Mouse (Mus musculus): ENCODE results near the gene Kazald1. TPM values are rescaled to one million over a fixed set of nuclear protein-coding genes. Genes with fewer than 3 reads are reported as not detected.
A peak's percentile ranks its signal among the peaks of the same experiment; 100 is the strongest.

The Kazald1 gene
- polyA plus RNA-seq, 2 experiments, result 0.15 to 0.29 TPM

- Histone ChIP-seq H3K9ac (replicated peaks) (peak overlapping the region; percentile 59), H3K27ac (peak overlapping the region; percentile 49), H3K4me3 (ENCODE audit: insufficient read depth in 1 of 2, low read depth in 2 of 2, low read length in 2 of 2) (peak overlapping the region; percentile 38 to 61), H3K27me3 (ENCODE audit: control insufficient read depth, insufficient read depth, low read length) (peaks cover 23% of the 10 kb centered on the region), H3K36me3 (replicated peaks; ENCODE audit: control insufficient read depth, insufficient read depth, low read depth) (no peaks in the 10 kb centered on the region), H3K4me1 (replicated peaks; ENCODE audit: control insufficient read depth in 2 of 2, insufficient read depth in 2 of 2, low read length in 1 of 2) (peaks cover 0 to 19% of the 10 kb centered on the region in 2 experiments; a peak in 2 of 4 replicates), H3K4me2 (ENCODE audit: low read depth) (peak overlapping the region; percentile 59), H3K9me3 (ENCODE audit: control insufficient read depth, low read length) (no peaks in the 10 kb centered on the region)
- ATAC-seq (ENCODE audit: insufficient read depth) (peak; percentile 77), DNase-seq (ENCODE audit: low read depth in 3 of 3, low spot score in 3 of 3) (peak in 2 of 3 experiments; percentile 20 to 54)
- TF ChIP-seq EP300 (IDR thresholded peaks at IDR 0.05; ENCODE audit: low read depth) (peak; percentile 52), CTCF (IDR thresholded peaks at IDR 0.05; ENCODE audit: low read depth) (no peak)
- WGBS (ENCODE audit: insufficient replicate concordance), result 27% methylated on average over 11 of the region's 11 CpGs
These were observed 27.0 kb upstream of the Kazald1 start for GRCm38 (mm10) chr19:45047935-45048643.

GRCm38 (mm10) chr19:45048644-45049365 is 26.2 kb upstream of the Kazald1 start:
- DNase-seq (ENCODE audit: low read depth in 3 of 3, low spot score in 3 of 3), result no peak
- 73% methylated on average over 12 of the region's 12 CpGs for WGBS (ENCODE audit: insufficient replicate concordance)
- H3K27ac ChIP-seq, result no peak overlapping the region
- peak overlapping the region in 1 of 2 experiments; percentile 61; a peak in 1 of 4 replicates for H3K4me3 ChIP-seq (ENCODE audit: insufficient read depth in 1 of 2, low read depth in 2 of 2, low read length in 2 of 2)
- ATAC-seq (ENCODE audit: insufficient read depth), result no peak
- H3K9me3 ChIP-seq (ENCODE audit: control insufficient read depth, low read length), result no peaks in the 10 kb centered on the region
- TF ChIP-seq EP300 (IDR thresholded peaks at IDR 0.05; ENCODE audit: low read depth) (no peak), CTCF (IDR thresholded peaks at IDR 0.05; ENCODE audit: low read depth) (no peak)
- peaks cover 23% of the 10 kb centered on the region for H3K27me3 ChIP-seq (ENCODE audit: control insufficient read depth, insufficient read depth, low read length)
- no peaks in the 10 kb centered on the region for H3K36me3 ChIP-seq (replicated peaks; ENCODE audit: control insufficient read depth, insufficient read depth, low read depth)
- peak overlapping the region; percentile 59 for H3K4me2 ChIP-seq (ENCODE audit: low read depth)
- peaks cover 0 to 19% of the 10 kb centered on the region in 2 experiments; a peak in 2 of 4 replicates for H3K4me1 ChIP-seq (replicated peaks; ENCODE audit: control insufficient read depth in 2 of 2, insufficient read depth in 2 of 2, low read length in 1 of 2)
- no peak overlapping the region for H3K9ac ChIP-seq (replicated peaks)

- no peak overlapping the region for H3K9ac ChIP-seq (replicated peaks)
These were observed 25.5 kb upstream of the Kazald1 start for GRCm38 (mm10) chr19:45049523-45049922.

GRCm38 (mm10) chr19:45053451-45053850 is 21.6 kb upstream of the Kazald1 start:
- no peak overlapping the region for H3K4me3 ChIP-seq (ENCODE audit: insufficient read depth in 1 of 2, low read depth in 2 of 2, low read length in 2 of 2)
- H3K9ac ChIP-seq (replicated peaks), result no peak overlapping the region
- no peak overlapping the region for H3K4me2 ChIP-seq (ENCODE audit: low read depth)
- ATAC-seq (ENCODE audit: insufficient read depth) (no peak), DNase-seq (ENCODE audit: low read depth in 3 of 3, low spot score in 3 of 3) (no peak)
- no peaks in the 10 kb centered on the region for H3K36me3 ChIP-seq (replicated peaks; ENCODE audit: control insufficient read depth, insufficient read depth, low read depth)
- H3K9me3 ChIP-seq (ENCODE audit: control insufficient read depth, low read length), result no peaks in the 10 kb centered on the region
- H3K27ac ChIP-seq, result no peak overlapping the region
- TF ChIP-seq EP300 (IDR thresholded peaks at IDR 0.05; ENCODE audit: low read depth) (no peak), CTCF (IDR thresholded peaks at IDR 0.05; ENCODE audit: low read depth) (no peak)
- peaks cover 12 to 18% of the 10 kb centered on the region in 2 experiments for H3K4me1 ChIP-seq (replicated peaks; ENCODE audit: control insufficient read depth in 2 of 2, insufficient read depth in 2 of 2, low read length in 1 of 2)
- 74% methylated on average over 8 of the region's 8 CpGs for WGBS (ENCODE audit: insufficient replicate concordance)
- H3K27me3 ChIP-seq (ENCODE audit: control insufficient read depth, insufficient read depth, low read length), result no peaks in the 10 kb centered on the region

More at GRCm38 (mm10) chr19:45049523-45049922, 25.5 kb upstream of the Kazald1 start:
- TF ChIP-seq EP300 (IDR thresholded peaks at IDR 0.05; ENCODE audit: low read depth) (no peak), CTCF (IDR thresholded peaks at IDR 0.05; ENCODE audit: low read depth) (no peak)
- H3K9me3 ChIP-seq (ENCODE audit: control insufficient read depth, low read length), result no peaks in the 10 kb centered on the region
- no peak overlapping the region for H3K4me2 ChIP-seq (ENCODE audit: low read depth)
- no peak overlapping the region for H3K27ac ChIP-seq
- H3K4me3 ChIP-seq (ENCODE audit: insufficient read depth in 1 of 2, low read depth in 2 of 2, low read length in 2 of 2), result no peak overlapping the region
- peaks cover 0 to 19% of the 10 kb centered on the region in 2 experiments; a peak in 2 of 4 replicates for H3K4me1 ChIP-seq (replicated peaks; ENCODE audit: control insufficient read depth in 2 of 2, insufficient read depth in 2 of 2, low read length in 1 of 2)
- WGBS (ENCODE audit: insufficient replicate concordance), result 62% methylated on average over 9 of the region's 9 CpGs
- ATAC-seq (ENCODE audit: insufficient read depth) (no peak), DNase-seq (ENCODE audit: low read depth in 3 of 3, low spot score in 3 of 3) (no peak)
- peaks cover 18% of the 10 kb centered on the region for H3K27me3 ChIP-seq (ENCODE audit: control insufficient read depth, insufficient read depth, low read length)
- H3K36me3 ChIP-seq (replicated peaks; ENCODE audit: control insufficient read depth, insufficient read depth, low read depth), result no peaks in the 10 kb centered on the region

Data from liver, embryonic 14.5 days (tissue).